Mouse (Mus musculus) kidney, adult 18-20 months (tissue): ENCODE data around the gene Nfia.

Experiments used
- DNase-seq: peaks from one replicate; pipeline ENCODE4 v3.0.0; 2021

Gene Nfia

DNA sequence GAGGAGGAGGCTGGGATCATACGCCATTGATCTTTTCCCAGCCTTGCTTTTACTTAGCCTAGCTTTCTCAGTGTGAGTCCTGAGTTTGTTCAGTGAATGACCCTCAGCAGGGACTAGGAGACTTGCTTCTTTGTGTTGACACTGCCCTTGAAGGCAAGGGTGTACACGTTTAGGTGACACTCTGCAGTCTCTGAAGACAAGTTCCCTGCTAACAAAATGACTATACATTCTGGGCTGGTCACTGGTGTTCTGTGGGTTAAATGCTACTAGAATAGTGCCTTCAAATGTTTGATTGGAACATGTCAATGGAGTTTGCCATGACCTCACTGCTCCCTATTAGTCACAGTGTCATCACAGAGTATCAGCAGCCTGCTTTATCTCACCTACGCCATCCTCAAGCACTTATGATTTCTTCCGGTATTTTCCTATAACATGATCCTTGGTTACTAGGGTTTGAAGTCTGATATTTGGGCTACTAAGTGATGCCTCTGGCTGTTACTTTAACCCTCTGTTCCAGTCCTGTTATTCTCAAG is 68.6 kb downstream of the Nfia start:
- DNase-seq = no peak

GRCm38 (mm10) chr4:97841745-97842144 is 69.2 kb downstream of the Nfia start:
- DNase-seq = no peak

DNA sequence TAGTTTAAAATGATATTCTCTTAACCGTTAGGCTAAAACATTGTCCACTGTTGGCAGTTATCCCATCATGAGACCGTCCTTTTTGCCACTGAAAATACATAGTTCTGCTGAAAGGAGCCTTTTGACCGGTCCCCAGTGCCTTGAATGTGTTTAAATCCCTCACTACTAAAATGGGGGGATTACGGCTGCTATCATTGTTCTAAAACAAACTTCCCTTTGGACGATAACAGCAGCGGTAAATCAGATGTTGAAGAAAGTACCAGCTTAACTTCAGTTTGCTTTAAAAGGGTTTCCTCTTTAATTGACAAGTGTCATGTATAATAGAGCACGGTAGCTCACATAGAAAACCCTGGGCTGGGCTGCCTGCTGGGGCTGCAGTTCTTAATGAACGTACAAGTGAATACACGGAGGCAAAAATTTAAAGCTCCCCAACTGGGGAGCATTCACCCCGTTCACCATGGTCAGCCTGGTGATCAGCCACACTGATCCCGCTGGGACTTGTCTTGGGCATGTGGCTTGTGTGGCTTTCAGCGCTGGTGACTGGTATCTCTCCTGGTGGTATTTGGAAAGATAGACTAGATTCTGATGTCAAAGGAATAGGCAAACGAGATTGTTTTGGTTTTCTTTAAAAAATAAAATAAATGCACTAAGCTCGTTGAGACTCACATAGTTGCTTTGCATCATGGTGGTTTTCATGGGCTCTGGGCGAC is 71.6 kb downstream of the Nfia start:
- no peak for DNase-seq

- DNase-seq = no peak
Observed at GRCm38 (mm10) chr4:97844899-97845298, 72.4 kb downstream of the Nfia start.

- DNase-seq = no peak
Observed at GRCm38 (mm10) chr4:97847653-97848052, 75.1 kb downstream of the Nfia start.

DNA sequence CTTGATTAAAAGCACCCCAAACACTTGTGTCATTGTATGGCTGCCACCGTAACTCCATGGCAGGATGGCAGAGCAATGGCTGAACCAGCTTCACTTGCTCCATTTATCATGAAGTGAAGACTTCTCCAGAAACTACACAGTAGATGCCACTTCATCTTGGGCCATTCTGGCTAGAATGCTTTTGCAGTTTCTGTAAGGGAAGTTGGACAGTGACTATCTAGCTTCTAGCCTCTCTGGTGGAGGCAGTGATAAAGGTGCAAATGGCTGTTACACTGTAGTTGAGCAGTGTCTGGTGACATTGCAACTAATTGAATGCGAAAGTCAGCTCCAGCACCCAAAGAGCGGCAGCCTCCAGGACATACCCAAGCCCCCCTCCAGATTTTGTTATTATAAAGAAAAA is 78.5 kb downstream of the Nfia start:
- no peak for DNase-seq

- no peak for DNase-seq
Observed at GRCm38 (mm10) chr4:97851698-97852097, 79.2 kb downstream of the Nfia start.

DNA sequence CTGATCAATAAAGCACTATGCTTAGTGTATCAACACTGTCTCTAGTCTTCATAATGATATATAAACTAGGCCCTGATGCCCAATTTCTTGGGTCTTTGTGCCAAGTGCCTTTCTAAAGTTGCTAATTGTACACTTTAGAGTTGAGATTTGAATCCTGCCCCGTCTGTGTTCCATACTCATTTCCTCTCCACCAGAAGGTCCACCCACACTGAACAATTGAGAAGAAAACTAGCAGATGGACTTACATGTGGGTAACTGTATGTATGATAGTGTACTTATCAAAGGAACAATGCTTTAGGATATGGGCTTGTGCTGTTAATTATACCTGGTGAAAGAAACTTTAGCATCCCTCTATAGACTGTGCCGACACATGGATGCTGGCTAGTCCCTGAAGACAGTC is 80.1 kb downstream of the Nfia start:
- no peak for DNase-seq

DNA sequence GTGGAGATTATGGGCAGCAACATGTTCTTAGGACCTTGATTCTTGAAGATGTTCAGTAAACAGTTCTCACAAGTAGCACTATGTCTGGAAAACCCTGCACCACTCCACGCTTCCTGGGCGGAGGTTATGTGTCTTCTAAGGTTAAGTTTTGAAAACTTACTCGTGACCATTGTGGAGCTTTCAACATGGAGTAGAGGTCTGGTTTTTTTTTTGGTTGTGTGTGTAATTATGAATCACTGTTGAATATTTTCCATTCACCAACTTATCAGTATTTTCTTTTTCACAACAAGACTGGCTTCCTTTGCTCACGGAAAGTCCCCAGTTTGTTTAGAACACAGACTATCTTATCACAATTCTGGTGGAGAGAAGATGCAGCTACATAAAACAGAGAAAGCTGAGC is 82.2 kb downstream of the Nfia start:
- no peak for DNase-seq

GRCm38 (mm10) chr4:97855712-97856420 is 83.3 kb downstream of the Nfia start:
- no peak for DNase-seq

DNA sequence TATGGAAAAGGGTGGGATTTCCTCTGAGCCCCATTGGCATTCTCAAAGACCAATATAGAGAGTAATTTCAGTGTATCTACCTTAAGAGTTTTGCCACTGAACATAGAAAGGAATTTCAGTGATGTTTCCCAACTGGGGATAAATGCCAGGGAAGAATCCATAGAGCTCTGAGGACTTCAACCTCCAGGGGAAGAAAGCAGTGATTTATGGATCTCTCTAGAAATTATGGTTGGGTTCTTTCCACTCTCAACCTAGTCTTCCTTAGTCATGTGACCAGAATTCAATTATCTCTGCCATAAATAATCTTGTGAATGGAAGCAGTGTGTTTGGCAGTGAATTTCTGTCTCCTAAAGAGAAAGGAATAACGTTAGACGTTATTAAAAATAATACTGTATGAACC is 85.0 kb downstream of the Nfia start:
- no peak for DNase-seq

GRCm38 (mm10) chr4:97859431-97859830 is 86.9 kb downstream of the Nfia start:
- no peak for DNase-seq

DNA sequence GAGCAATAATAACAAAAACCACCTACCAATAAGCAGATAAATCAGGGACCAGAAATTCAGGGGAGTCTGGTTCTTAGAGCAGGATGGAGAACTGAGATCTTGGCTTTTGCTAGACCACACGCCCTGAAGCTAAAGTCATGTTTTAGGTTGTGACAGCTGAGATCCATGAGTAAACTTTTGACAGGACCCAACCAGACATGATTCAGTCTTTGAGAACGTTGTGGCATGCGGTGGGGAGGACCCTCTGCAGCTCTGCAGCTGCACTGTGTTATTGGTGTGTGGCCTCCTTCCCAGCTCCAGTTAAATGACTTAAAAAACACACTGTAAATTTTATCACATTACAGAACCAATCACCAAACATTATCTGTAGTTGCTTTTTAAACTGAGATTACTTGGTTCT is 87.8 kb downstream of the Nfia start:
- no peak for DNase-seq

DNA sequence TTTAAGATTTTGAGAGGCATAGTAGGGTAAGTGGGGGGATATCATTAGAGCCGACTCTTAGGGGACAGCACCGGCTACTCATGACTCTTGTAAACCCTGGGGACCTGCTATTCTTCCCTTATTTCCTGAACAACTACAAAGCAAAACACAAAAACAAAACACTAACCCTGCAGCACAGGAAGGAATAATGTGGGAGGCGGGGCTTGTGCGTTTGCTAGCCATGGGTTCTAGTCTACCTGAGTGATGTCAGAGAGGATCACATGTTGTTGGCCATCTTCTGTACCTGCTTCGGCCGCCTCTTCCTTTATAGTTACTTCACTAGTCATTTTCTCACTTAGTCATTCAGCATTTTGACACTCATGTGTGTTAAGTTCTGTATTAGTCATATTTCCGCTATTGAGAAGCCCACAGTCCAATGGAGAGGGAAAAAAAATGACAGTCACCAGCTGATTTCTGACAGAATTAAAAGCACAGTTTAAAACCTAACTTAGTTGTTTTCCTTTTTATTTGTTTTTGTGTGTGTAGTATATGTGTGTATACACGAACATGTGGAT is 88.3 kb downstream of the Nfia start:
- DNase-seq = no peak

DNA sequence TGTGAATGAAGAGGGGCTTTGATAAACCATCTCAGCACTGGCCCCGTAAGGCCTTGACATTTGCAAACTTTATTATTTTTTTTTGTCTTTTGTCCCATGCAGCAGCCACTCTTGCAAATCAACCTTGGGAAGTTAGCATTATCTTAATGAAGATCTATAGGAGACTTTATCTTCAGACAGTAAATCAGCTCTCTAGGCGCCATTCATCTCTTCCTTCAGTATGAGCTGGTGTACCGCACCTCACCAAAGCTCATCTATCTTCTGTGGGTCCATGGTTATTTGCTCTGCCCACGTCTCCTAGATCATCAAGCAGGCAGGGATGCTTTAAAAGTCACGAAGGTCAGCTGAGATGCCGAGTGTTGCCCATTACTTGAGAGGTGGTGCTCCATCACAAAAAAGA is 89.8 kb downstream of the Nfia start:
- no peak for DNase-seq

DNA sequence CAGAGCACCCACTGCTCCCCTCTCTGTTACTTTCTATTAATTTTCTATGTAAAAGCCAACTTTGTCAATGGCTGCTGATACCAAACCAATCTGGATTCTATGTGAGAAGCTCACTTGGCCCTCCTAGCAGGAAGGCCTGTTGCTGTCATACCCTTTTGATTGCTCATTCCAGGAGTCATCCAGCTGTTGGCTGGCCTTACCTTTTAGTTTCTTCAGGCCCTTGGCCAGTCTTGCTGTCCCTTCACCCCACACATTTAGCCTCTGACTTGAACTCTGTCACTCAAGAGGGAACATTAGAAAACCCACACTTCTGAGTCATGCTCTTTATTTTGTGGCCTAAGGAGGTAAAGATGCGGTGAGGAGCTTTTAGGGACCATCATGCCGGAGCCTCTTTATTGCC is 91.7 kb downstream of the Nfia start:
- no peak for DNase-seq

GRCm38 (mm10) chr4:97865410-97865953 is 92.9 kb downstream of the Nfia start:
- no peak for DNase-seq

GRCm38 (mm10) chr4:97866463-97866862 is 93.9 kb downstream of the Nfia start:
- peak; percentile 35 for DNase-seq

DNA sequence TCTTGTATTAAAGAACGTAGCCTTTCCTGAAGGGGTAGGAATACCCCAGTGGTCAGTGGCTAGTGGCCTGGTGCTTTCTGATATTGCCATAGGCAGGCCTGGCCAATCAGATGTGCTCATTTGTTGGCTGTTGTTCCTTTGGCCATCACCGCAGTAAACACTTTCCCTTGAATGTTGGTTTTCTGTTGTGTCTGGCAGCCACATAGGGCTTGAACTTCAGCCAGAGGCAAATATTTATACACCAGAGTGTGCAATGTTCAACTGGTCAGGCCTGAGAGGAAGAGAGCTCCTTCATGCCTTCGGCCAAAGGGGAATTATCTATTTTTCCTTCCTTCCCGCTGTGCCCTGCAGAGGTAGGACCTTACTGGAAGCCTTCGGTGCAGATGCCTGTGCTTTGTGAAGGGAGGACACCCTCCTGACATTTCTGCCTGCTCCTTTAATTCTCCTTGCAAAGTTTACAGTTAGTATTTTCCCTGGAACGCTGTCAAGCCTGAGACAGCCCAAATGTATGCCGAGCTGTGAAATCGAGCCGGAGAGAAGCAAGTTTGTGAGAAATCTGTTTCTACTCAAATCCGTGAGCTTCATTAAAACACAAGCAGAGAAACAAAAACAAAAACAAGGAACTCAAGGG is 95.9 kb downstream of the Nfia start:
- DNase-seq = peak; percentile 71

- peak; percentile 98 for DNase-seq
Observed at GRCm38 (mm10) chr4:97868938-97869440, 96.5 kb downstream of the Nfia start.

DNA sequence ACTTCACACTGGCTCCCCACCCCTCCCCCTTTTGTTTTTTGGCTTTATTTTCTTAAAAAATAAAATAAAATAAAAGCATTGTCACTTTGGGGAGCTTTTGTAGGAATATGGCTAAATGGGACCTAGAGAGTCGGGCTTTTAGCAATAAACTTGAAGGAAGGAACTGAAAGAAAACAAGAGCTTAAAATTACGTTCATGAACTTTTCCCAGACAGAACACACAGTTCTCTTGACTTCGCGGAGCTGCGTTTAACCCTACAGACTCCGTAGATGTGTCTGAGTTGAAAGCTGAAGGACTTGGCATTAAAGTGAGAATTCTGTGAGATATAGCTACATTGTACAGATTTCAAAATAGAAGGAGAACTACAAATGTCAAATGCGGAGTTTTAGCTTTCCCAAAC is 96.9 kb downstream of the Nfia start:
- peak; percentile 20 for DNase-seq

DNA sequence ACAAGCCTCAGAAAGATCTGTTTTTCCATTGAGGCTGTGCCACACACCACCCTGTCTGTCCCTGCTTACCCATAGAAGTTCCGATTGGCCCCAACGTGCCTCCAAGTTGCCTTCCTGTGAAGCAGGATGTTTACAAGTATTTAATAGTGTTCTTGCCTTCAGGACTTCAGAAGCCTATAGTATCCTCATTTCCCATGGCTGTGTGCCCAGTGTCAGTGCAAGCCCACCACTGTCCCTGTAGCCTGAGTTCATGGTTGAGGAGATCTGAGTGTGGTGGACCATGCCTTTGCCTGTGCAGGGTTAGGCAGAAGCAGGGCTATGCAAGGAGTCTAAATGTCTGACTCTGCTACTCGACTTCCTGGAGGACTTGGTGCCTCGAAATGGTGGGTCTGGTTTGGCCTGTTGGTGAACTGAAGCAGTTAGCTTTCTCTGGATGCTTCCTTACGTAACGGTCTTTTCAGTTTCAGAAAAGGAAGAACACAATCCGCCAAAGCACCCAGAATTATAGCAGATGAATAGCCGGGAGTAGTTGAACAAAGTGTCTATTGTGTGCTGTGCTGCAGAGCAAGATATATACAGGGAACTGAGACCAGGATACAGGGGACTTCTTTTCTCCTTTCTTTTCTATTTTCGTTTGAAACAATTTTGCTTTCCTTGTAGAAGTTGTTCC is 99.4 kb downstream of the Nfia start:
- peak; percentile 25 for DNase-seq

DNA sequence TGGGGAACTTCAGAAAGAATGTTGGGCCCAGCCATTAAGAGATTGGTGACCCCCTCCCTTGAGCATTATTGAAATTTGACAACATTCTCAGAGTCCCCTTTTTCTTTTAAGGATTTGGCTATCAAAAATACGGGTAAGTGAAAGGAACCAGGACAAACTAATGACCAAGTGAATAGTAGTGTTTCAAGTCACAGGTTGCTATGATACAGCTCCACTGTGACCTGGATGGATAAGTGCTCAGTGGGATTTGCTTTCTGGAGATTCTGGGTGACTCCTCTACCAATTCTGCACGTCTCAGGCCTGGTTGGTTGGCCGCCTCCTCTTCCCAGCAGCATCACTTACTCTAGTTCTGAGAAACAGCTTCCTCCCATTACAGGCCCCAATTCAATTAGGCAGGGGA is 102.4 kb downstream of the Nfia start:
- no peak for DNase-seq
